Mouse (Mus musculus): ENCODE results near the gene Mobp.

The Mobp gene

DNA sequence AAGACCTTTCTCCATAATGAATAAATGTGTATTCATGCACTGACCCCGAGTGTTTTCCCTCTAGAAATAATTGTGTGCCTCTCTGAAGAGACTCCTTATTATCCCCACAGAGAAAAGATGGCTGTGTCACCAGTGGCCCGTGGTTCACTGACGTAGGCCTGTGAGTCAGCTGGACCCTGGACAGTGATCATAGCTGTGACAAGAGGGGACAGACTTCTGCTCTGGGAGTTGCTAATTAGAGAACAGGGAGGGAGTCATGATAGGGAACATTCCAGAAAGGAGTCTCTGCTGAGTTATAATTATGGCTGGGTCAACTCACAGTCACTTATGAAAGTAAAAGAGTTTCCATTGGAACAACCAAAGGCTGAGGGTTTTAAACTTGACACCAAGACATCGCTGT lies 61.4 kb downstream of the Mobp start:
- DNase-seq (ENCODE audit: low read depth, low spot score): no peak

DNA sequence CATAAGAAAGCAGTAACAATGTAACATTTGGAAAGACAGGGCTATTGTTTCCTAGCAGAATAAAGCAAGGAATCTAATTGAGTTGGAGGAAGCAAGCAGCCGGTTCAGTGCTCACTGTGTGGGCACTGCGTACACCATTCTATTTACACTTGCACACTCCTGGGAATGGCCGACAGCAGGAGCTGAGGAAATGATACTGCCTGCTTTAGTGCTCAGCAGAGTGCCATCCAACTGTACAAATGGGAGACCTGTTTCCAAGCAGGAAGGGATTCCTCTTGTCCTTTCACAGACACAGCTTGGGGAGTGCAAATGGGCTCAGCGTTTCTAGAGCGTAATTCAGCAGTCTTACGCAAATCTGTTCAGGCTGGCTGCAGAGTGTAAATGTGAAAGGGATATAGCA lies 63.4 kb downstream of the Mobp start:
- no peak for DNase-seq (ENCODE audit: low read depth, low spot score)

DNA sequence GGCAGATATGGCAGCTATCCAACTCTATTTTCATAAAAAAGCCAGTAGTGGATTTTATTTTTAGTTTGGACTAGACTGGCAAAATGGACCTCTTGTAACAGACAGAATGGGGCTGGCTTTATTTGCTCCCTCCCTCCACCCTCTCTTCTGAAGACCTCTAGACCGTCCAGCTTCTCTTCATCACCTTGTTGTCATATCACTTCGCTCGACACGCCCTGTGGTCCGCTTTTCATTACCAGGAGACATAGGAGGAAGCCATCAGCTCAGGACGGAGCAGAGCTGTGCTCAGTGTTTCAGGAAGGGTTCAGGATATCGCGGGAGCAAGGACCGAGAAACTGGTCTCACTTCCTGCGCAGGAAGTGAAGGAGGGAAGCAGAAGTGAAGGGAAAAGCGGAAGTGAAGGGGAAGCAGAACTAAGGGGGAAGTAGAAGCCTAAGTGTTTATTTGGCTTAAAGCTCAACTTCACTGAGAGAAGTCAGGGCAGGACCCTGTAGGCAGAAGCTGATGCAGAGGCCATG lies 65.5 kb downstream of the Mobp start:
- DNase-seq (ENCODE audit: low read depth, low spot score): no peak

DNA sequence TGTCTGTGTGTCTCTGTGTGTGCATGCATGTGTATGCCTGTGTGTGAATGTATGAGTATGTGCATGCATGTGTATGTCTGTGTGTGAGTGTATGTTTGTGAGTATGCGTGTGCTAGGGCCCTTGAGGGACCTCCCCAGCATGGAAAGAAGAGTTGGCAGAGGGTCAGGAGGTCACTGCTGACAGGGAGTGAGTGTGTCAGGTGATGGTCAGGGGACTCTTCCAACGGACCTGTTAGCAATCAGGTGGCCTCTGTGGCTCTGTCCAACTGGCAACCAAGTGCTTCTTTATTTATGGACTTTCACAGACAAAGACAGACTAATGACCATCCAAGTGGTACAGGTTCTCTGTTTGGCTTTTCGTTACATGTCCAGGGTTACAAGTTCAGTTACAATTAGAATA lies 69.9 kb downstream of the Mobp start:
- no peak for DNase-seq (ENCODE audit: low read depth, low spot score)

All from CD4-positive helper T cell, adult 2 months (primary cell).